Mouse (Mus musculus): Measurements from ENCODE around the gene Rab3gap2. TPM values are rescaled to one million over a fixed set of nuclear protein-coding genes. Genes with fewer than 3 reads are reported as not detected.

Rab3gap2 gene
- total and polyA plus RNA-seq, 3 experiments, result 22.7 to 39.1 (median 24.0) TPM

GRCm38 (mm10) chr1:185302816-185303215 lies 98.9 kb downstream of the Rab3gap2 start:
- no peaks in the 10 kb centered on the region for H3K79me2 ChIP-seq (replicated peaks; ENCODE audit: control insufficient read depth, extremely low read depth, insufficient read depth, poor library complexity, severe bottlenecking)
- in situ Hi-C loops (cut with MboI; ENCODE audit: low pct_ligation_motif_present, low pct_unique_long_range_greater_than_20kb, low sequenced_read_pairs), result no loop called here
- no peaks in the 10 kb centered on the region for H3K4me1 ChIP-seq (ENCODE audit: control insufficient read depth in 1 of 2, insufficient read depth in 2 of 2)
- no peak overlapping the region for H3K27ac ChIP-seq (ENCODE audit: insufficient read depth, low read depth)
- peaks cover 6% of the 10 kb centered on the region for H3K9me3 ChIP-seq (replicated peaks; ENCODE audit: low read length)
- no peak for DNase-seq (ENCODE audit: extremely low read depth)
- dilution Hi-C loops (cut with MboI; ENCODE audit: extremely low pct_ligation_motif_present, extremely low pct_unique_long_range_greater_than_20kb, low sequenced_read_pairs), result no loop called here
- peaks cover 19 to 47% of the 10 kb centered on the region in 2 experiments for H3K36me3 ChIP-seq (replicated peaks in 1 of 2; ENCODE audit: control insufficient read depth in 1 of 2, insufficient read depth in 1 of 2, low read length in 1 of 2)
- no peak overlapping the region for H3K4me3 ChIP-seq (replicated peaks in 1 of 3; ENCODE audit: low read depth in 2 of 3, low read length in 2 of 3, poor library complexity in 1 of 3)
- H3K27me3 ChIP-seq (replicated peaks), result no peaks in the 10 kb centered on the region
- H3K9ac ChIP-seq (ENCODE audit: insufficient read depth, low read depth), result no peak overlapping the region
- no peak for TF ChIP-seq MAX (IDR thresholded peaks at IDR 0.05; ENCODE audit: low read length)
- no peak for TF ChIP-seq USF2 (conservative IDR thresholded peaks at IDR 0.05; ENCODE audit: low read depth, low read length)
- no peak for TF ChIP-seq IRF4 (IDR thresholded peaks at IDR 0.05; ENCODE audit: low read depth, low read length)
- TF ChIP-seq SMC3 (IDR thresholded peaks at IDR 0.05; ENCODE audit: low read depth, low read length), result no peak
- no peak for TF ChIP-seq ELF1 (IDR thresholded peaks at IDR 0.05; ENCODE audit: low read depth, low read length)
- TF ChIP-seq HCFC1 (IDR thresholded peaks at IDR 0.05; ENCODE audit: low read depth, low read length), result no peak
- no peak for TF ChIP-seq GABPA (IDR thresholded peaks at IDR 0.05; ENCODE audit: insufficient replicate concordance, low read depth, low read length)
- no peak for TF ChIP-seq MYC (IDR thresholded peaks at IDR 0.05; ENCODE audit: low read depth, low read length)
- TF ChIP-seq ETS1 (conservative IDR thresholded peaks at IDR 0.05; ENCODE audit: low read depth, low read length), result no peak
- TF ChIP-seq JUND (conservative IDR thresholded peaks at IDR 0.05; ENCODE audit: low read depth, low read length), result no peak
- no peak for TF ChIP-seq CHD2 (IDR thresholded peaks at IDR 0.05; ENCODE audit: low read length)
- TF ChIP-seq MAFK (IDR thresholded peaks at IDR 0.05; ENCODE audit: insufficient replicate concordance, low read length), result no peak
- TF ChIP-seq USF1 (IDR thresholded peaks at IDR 0.05; ENCODE audit: low read depth, low read length), result no peak
- TF ChIP-seq MXI1 (IDR thresholded peaks at IDR 0.05; ENCODE audit: low read depth, low read length), result no peak
- TF ChIP-seq EP300 (IDR thresholded peaks at IDR 0.05; ENCODE audit: low read length), result no peak
- no peak for TF ChIP-seq TBP (conservative IDR thresholded peaks at IDR 0.05; ENCODE audit: low read depth, low read length)
- no peak overlapping the region for H3K4me2 ChIP-seq (ENCODE audit: insufficient read depth, low read depth, poor library complexity, severe bottlenecking)

- H3K36me3 ChIP-seq (replicated peaks in 1 of 2; ENCODE audit: control insufficient read depth in 1 of 2, insufficient read depth in 1 of 2, low read length in 1 of 2), result peaks cover 24 to 56% of the 10 kb centered on the region in 2 experiments
- dilution Hi-C loops (cut with MboI; ENCODE audit: extremely low pct_ligation_motif_present, extremely low pct_unique_long_range_greater_than_20kb, low sequenced_read_pairs), result no loop called here
- no peak overlapping the region for H3K4me2 ChIP-seq (ENCODE audit: insufficient read depth, low read depth, poor library complexity, severe bottlenecking)
- DNase-seq (ENCODE audit: extremely low read depth), result no peak
- in situ Hi-C loops (cut with MboI; ENCODE audit: low pct_ligation_motif_present, low pct_unique_long_range_greater_than_20kb, low sequenced_read_pairs), result no loop called here
- H3K9me3 ChIP-seq (replicated peaks; ENCODE audit: low read length), result peaks cover 6% of the 10 kb centered on the region
- TF ChIP-seq TCF12 (IDR thresholded peaks at IDR 0.05; ENCODE audit: low read depth, low read length) (no peak), CHD2 (IDR thresholded peaks at IDR 0.05; ENCODE audit: low read length) (no peak), ETS1 (conservative IDR thresholded peaks at IDR 0.05; ENCODE audit: low read depth, low read length) (no peak), CTCF (conservative IDR thresholded peaks at IDR 0.05 in 1 of 2, IDR thresholded peaks at IDR 0.05 in 1 of 2; ENCODE audit: low read depth in 2 of 2, low read length in 2 of 2) (no peak), HCFC1 (IDR thresholded peaks at IDR 0.05; ENCODE audit: low read depth, low read length) (no peak), JUND (conservative IDR thresholded peaks at IDR 0.05; ENCODE audit: low read depth, low read length) (no peak), NELFE (IDR thresholded peaks at IDR 0.05; ENCODE audit: low read depth, low read length) (no peak), E2F4 (IDR thresholded peaks at IDR 0.05; ENCODE audit: insufficient replicate concordance, low read depth, low read length) (no peak), RAD21 (IDR thresholded peaks at IDR 0.05; ENCODE audit: low read depth, low read length) (no peak), EP300 (IDR thresholded peaks at IDR 0.05; ENCODE audit: low read length) (no peak), MAZ (IDR thresholded peaks at IDR 0.05; ENCODE audit: low read depth, low read length) (no peak), USF2 (conservative IDR thresholded peaks at IDR 0.05; ENCODE audit: low read depth, low read length) (no peak), ZKSCAN1 (IDR thresholded peaks at IDR 0.05; ENCODE audit: borderline replicate concordance, low read depth, low read length) (no peak), MAFK (IDR thresholded peaks at IDR 0.05; ENCODE audit: insufficient replicate concordance, low read length) (no peak), MYC (IDR thresholded peaks at IDR 0.05; ENCODE audit: low read depth, low read length) (no peak)
- no peak overlapping the region for H3K4me3 ChIP-seq (replicated peaks in 1 of 3; ENCODE audit: low read depth in 2 of 3, low read length in 2 of 3, poor library complexity in 1 of 3)
- H3K27me3 ChIP-seq (replicated peaks), result no peaks in the 10 kb centered on the region
- H3K27ac ChIP-seq (ENCODE audit: insufficient read depth, low read depth), result no peak overlapping the region
- H3K4me1 ChIP-seq (ENCODE audit: control insufficient read depth in 1 of 2, insufficient read depth in 2 of 2), result peaks cover 0 to 4% of the 10 kb centered on the region in 2 experiments; a peak in 1 of 4 replicates
- H3K79me2 ChIP-seq (replicated peaks; ENCODE audit: control insufficient read depth, extremely low read depth, insufficient read depth, poor library complexity, severe bottlenecking), result no peaks in the 10 kb centered on the region
- H3K9ac ChIP-seq (ENCODE audit: insufficient read depth, low read depth), result no peak overlapping the region
Measured at GRCm38 (mm10) chr1:185306836-185307235, 102.9 kb downstream of the Rab3gap2 start.
